Mouse (Mus musculus) gastrocnemius, postnatal 14 days (tissue): Measurements from ENCODE around the gene E130218I03Rik. TPM values are rescaled to one million over a fixed set of nuclear protein-coding genes. Genes with fewer than 3 reads are reported as not detected.
A peak's percentile ranks its signal among the peaks of the same experiment; 100 is the strongest.

Source experiments
- DNase-seq: peaks from one replicate; pipeline ENCODE4 v3.0.0; 2021; ENCODE audit warnings: mixed read lengths
- intact Hi-C: fragments of 180-260 bp; cut with DNase I; formaldehyde crosslinking; loops from one replicate; pipeline ENCODE4 v1.15.1; 2025; ENCODE audit warnings: low total_unique reads
- long read RNA-seq, 2 experiments: library from polyadenylated mRNA; stranded (forward); transcript quantifications; one replicate each; pipeline ENCODE4 v2.0.0; 2021
- total RNA-seq, 2 experiments: library from RNA; stranded (reverse); gene quantifications; 2 replicates each; pipeline ENCODE4 v1.2.3; 2021

E130218I03Rik gene
- not detected for total RNA-seq
- long read RNA-seq, experiment 1: 0 reads
- long read RNA-seq, experiment 2: 0 reads

- no peak for DNase-seq
- intact Hi-C loops: no loop called here
These were observed at the start of gene E130218I03Rik for GRCm38 (mm10) chr4:134243516-134244250. TSS of gene E130218I03Rik (plus strand) at chr4:134243662.

DNA sequence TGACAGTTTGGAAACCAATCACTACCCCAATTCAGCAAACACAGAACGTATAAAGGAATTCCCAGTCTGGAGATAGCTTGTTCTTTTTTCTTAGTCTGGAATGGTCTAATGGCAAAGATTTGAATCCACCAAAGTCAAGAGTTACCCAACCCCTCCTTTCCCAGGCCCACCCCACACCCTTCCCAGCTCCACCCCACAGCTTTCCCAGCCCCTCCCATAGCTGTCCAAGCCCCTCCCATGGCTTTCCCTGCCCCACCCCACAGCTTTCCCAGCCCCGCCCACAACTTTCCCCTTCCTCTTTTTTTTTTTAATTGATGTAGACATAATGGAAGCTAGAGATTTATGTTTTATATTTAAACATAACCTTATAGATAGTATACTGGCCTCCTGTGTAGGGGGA, 44.1 kb upstream of the E130218I03Rik start:
- intact Hi-C loops: no loop called here
- no peak for DNase-seq

DNA sequence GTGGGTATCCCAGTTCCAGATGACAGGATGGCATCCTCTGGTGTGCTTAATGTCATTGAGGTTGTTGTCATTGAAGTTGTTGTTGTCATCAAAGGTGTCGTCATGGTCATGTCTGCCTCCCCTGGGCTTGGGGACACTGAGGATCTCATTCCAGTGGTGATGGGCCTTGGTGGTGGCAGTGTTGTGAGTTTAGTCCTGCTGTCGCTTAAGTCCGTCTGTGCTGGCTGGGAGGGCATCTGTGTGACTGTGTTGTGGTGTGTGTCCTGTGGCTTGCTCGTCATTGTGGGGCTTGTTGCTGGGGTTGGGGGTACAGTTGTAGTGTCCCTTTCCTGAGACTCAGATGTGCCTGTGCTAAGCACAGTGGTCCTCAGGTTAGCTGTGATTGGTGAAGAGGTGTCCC, 40.6 kb upstream of the E130218I03Rik start, which contains the start of gene Gm7534:
Gm7534 (minus strand) TSS at position 101 of the 400 bp plus-strand sequence.
- intact Hi-C loops: no loop called here
- no peak for DNase-seq

DNA sequence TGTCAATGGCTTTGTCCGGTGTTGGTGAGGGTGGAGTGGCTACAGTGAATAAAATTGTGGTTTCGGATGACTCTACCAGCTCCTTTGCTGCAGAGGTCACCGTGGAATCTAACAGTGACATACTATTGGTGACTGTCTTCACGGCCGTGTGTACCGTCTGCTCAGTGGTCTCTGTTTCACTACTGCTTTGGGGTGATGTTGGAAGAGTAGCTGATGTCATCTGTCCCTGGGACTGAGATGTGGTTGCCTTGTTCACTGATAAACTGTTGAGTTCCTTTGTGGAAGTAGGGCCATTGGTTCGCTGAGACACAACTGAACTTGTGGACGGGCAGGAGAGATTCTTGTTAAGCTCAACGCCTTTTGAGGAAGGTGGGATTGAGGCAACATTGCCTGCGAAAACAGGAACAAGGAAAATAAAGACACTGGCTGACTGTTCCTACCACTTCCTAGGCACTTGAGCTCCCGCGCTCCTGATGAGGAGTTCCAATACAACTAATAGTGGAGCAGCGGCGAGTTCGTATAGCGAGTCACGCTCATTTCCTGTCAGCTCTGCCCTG, 40.0 kb upstream of the E130218I03Rik start:
- intact Hi-C loops: no loop called here
- DNase-seq: no peak

DNA sequence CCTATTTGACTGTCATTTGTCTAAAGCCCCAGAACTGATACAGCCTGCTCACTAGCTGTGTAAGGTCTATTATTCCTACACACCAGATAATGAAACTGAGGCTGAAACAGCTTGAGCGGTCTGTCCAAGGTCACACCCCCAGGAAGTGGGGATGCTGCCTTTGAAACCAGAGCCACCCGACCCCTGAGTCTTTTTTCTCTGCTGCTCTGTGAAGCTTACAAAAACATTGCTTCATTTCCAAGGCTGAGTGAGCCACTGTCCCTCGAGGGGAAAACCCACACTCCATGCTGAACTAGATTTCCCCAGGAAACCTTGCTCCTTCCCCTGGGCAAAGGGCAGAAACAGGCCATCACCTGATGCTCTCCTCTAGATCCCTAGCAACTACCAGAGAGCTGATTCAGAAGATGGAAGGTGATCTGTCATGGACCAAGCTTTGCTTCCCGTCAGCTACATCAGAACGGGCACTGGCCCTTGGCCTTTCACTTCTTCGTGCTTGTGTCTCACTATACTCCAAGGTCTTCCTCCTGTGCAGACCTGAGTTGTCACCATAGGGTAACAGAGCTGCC, 36.9 kb upstream of the E130218I03Rik start:
- no peak for DNase-seq
- intact Hi-C loops: no loop called here

- intact Hi-C loops: no loop called here
- DNase-seq: no peak
These were observed 20.5 kb upstream of the E130218I03Rik start for GRCm38 (mm10) chr4:134222793-134223600.

DNA sequence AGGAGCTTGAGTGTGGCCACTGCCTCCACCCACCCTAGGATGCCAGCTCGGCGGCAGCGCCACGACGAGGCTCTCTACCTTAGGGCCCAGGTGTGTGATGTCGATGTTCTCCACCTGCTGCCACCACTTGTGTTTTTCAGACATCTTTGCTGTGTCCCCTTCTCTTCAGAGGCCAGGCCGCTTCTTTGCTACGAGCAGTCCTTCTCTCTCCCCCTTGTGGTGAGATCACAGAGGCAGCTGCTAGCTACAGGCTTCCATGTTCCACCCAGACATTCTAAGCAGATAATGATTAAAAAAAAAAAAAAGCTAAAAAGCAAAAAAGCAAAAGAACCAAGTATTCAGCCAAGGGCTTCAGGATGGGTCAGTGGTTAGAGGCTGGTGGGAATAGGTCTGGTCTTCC, 16.3 kb upstream of the E130218I03Rik start, which contains the start of gene Catsper4:
Catsper4 (minus strand) TSS at position 190 of the 400 bp plus-strand sequence.
- no peak for DNase-seq
- intact Hi-C loops: no loop called here

- intact Hi-C loops: loop anchor here (5.0 kb wide), 1 partner anchor 38 kb away; no protein-coding TSS in a partner anchor
These were observed 13.0 kb upstream of the E130218I03Rik start for GRCm38 (mm10) chr4:134230431-134230830.

DNA sequence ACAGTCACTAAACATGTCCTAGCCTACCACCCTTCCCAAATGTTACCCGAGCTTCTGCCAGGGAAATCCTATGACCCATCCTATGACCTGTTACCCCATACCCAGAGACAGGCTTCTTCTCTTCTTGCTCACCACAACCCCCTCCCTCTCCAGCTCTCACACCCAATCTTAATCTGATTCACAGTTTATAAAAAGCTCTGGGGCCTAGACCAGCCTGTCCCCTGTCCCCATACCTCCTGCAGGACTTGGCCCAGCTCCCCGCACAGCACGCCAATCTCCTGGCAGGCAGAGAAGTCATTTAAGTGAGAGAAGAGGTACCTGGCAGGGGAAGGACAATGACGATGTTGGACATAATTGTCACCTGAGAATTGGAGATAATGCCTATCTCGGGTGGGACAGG, 8.6 kb upstream of the E130218I03Rik start:
- no peak for DNase-seq
- intact Hi-C loops: loop anchor here (5.0 kb wide), 1 partner anchor 43 kb away; no protein-coding TSS in a partner anchor

More at GRCm38 (mm10) chr4:134230431-134230830, 13.0 kb upstream of the E130218I03Rik start:
- DNase-seq: no peak

DNA sequence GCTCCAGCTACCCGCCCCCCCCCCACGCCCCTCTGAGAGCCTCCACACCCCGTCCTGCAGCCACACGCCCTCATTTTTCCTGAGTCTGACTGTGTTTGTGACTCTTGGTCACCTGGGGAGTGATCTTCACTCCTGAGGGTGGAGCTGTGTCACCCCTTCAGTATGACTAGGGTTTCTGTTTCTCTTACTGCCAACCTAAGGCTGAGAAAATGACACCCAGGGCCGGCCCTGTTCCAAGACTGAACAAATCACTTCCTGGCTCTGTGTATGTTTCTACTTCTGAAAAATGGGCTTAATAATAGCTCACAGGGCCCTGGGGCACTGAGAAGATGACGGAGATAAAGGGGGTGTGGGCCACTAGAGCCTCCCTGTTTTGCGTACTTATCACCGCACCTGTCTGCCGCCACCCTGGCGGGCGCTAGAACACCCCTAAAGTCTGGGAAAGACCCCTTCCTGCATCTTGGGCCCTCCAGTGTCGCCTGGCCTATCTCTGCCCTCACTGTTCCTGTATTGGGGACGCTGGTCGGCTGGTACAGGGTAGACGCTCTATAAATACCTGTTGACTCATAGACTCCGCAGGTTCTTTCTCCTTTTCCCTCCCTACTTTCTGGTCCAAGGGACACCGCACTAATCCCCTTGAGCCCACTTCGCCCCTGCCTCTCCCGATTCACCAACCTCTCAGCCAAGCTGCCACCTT, 5.7 kb upstream of the E130218I03Rik start:
- no peak for DNase-seq
- intact Hi-C loops: no loop called here

DNA sequence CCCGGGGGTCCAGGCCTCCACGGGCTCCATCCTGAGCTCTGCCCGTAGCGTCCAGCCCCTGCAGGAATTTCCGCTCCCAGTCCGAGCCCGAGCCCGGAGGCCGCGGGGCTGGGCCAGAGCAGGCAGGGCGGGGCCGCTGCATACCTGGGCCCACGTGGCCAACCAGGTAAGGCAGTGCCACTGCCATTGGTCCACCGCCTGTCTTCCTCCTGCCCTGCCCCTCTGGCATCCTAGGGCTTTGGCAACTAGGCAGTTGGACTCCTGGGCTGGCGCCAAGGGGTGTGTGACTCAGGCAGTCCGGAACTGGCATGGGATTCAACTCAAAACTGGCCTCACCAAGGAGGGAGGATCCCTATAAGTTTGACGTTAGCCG, 5.2 kb upstream of the E130218I03Rik start, which contains the start of gene Cnksr1:
Cnksr1 (minus strand) TSS at position 121 of the 373 bp plus-strand sequence.
- DNase-seq: peak; percentile 80
- intact Hi-C loops: no loop called here

DNA sequence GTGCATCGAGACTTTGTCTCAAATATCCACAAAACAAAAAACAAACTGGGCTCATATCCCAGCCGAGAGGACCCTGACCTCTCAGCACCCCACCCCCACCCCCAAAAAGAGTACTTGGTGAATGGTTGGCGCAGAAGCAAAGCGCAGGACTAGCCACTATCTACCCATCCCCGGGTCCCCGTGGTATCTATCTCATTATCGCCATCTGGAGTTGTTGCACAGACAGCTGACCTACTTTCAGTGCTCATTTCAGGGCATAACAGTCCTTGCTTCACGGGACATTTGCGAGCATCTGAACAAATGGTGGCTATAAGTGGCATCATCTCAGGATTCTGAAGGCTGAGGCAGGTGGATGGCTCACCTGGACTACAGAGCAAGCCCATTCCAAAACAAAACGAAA, 4.8 kb upstream of the E130218I03Rik start:
- DNase-seq: no peak
- intact Hi-C loops: no loop called here

GRCm38 (mm10) chr4:134245148-134245843, 1.8 kb downstream of the E130218I03Rik start, which contains the start of gene Zfp593:
TSS of gene Zfp593 (minus strand) at chr4:134245592.
- intact Hi-C loops: no loop called here
- DNase-seq: peak; percentile 95

GRCm38 (mm10) chr4:134246256-134246655, 2.8 kb downstream of the E130218I03Rik start:
- DNase-seq: no peak
- intact Hi-C loops: no loop called here

- no peak for DNase-seq
- intact Hi-C loops: no loop called here
These were observed 3.3 kb downstream of the E130218I03Rik start, which contains the start of gene Gm30191 for GRCm38 (mm10) chr4:134246719-134247258. TSS of gene Gm30191 (plus strand) at chr4:134246935.

DNA sequence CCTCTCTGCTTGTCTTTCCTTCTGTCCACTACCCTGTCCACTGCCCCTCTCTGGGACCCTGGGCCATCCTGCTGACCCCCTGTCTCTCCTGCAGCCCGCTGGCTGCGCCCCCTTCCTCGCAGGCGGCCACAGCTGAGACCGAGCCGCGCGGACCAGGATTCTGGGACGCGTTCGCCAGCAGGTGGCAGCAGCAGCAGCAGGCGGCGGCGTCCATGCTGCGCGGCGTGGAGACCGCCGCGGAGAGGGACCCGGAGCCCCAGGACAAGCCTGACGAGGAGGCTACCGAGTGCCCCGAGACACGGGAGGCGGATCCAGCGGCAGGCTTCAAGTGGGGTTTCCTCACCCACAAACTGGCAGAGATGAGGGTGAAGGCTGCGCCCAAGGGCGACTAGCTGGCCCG, 6.2 kb downstream of the E130218I03Rik start:
- intact Hi-C loops: loop anchor here (5.0 to 10.0 kb wide), 3 partner anchors 43 to 235 kb away; no protein-coding TSS in a partner anchor
- DNase-seq: peak; percentile 77

GRCm38 (mm10) chr4:134250116-134250929, 6.9 kb downstream of the E130218I03Rik start:
- DNase-seq: no peak
- intact Hi-C loops: loop anchor here (5.0 to 10.0 kb wide), 3 partner anchors 42 to 234 kb away; no protein-coding TSS in a partner anchor
